Mouse (Mus musculus): Measurements from ENCODE around the gene Mta3.
A peak's percentile ranks its signal among the peaks of the same experiment; 100 is the strongest.
"Not testable (repeated sequence)": the region's sequence is repeated elsewhere in the genome, so short reads cannot be mapped to it uniquely, and the experiment has no call there.

Mta3 gene

DNA sequence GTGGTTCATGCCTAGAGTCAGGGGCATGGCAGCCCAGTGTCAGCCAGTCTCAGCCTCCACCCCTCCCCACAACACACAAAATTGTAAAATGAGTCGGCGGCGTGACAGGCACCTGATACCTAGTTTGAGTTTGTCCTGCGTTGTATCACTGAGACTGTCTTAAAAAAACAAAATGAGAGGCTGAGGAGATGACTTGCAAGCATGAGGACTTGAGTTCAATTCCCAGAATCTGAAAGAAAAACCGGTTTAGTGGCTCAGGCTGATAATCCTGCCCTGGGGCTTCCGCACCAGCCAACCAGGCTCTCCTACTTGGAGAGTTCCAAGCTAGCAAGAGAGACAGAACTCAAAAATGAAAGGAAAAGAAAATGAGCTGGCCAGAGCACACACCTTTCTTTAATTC lies 2.9 kb downstream of the Mta3 start:
- DNase-seq (ENCODE audit: low spot score), result peak; percentile 32

DNA sequence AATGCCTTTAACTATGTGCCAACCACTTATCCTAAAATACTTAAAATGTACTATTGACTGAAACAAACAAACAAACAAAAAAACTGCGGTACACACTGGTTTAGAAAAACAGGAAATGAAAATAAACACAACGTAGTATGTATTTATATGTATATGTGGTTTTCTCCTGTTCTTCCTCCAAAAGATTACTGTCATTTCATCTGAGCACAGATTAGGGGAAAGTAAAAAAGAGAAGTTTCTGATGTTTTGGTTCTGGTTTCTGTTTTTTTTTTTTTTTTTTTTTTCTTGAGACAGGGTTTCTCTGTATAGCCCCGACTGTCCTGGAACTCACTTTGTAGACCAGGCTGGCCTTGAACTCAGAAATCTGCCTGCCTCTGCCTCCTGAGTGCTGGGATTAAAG lies 3.6 kb downstream of the Mta3 start:
- not testable (repeated sequence) for DNase-seq (ENCODE audit: low spot score)

DNA sequence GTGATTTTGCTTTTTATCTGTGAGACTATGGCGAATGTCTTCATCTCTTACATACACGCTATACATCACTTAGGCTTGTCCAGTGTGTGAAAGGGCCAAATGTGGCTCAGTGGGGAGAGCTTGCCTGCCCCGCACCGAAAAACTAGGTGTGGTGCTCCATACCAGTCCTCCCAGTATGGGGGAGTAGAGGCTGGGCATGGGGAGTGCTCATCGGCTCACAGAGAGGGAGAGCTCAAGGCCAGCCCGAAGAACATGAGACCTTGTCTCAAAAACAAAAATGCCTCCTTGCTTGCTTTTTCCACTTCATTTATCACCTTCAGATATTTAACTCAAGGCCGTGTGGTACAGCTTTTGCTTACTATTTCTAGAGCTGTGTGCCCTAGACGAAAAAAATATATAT lies 4.7 kb downstream of the Mta3 start:
- no peak for DNase-seq (ENCODE audit: low spot score)

DNA sequence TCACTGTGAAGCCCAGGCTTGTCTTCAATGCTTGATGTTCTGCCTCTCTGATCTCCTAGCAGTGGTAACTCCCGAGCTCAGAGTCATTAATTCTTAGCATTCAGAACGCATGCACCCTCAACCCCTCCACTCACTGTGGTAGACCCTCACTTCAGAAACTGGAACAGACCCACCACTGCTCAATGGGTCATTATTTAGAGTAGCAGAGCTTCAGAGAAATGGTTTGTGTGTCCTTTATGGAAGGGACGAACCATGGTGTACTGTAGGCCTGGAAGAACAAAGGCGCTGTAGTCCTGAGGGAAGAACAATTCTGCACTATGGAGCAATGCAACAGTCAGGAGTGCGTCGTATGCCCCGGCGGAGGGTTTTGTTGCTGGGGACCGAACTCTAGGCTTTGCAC lies 6.4 kb downstream of the Mta3 start:
- no peak for DNase-seq (ENCODE audit: low spot score)

DNA sequence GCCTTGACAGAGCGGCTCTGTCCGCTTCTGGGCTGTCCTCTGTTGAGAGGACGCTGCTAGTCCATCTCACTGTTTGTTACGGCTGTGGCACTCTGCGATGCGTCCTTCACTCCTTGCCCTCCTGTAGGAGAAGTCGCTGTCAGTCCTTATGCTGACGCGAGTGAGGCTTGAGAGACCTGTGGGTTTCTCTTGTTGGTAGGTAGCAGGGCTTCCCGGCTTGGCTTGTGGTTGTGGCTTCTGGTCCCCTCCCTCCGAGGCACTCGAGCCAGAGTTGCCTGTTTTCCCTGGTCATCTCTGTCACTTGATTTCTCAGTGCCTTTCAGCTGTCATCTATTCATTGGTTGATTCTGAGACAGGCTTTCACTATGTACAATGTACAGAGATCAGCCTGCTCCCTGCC lies 14.5 kb downstream of the Mta3 start:
- DNase-seq (ENCODE audit: low spot score), result no peak

DNA sequence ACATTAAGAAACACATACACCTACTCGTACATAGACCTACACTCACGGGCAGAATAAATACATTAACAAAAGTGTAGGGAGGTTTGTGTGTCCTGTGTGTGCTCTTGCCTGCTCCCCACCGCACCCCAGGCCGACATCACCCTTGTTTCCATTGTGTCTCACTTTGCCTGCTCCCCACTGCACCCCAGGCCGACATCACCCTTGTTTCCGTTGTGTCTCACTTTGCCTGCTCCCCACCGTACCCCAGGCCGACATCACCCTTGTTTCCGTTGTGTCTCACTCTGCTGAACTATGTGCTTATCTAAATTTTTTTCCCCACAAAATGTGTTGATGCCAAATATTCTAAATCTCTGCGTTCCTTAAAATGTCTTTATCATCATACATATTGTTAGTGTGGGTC lies 15.2 kb downstream of the Mta3 start:
- peak; percentile 31 for DNase-seq (ENCODE audit: low spot score)

DNA sequence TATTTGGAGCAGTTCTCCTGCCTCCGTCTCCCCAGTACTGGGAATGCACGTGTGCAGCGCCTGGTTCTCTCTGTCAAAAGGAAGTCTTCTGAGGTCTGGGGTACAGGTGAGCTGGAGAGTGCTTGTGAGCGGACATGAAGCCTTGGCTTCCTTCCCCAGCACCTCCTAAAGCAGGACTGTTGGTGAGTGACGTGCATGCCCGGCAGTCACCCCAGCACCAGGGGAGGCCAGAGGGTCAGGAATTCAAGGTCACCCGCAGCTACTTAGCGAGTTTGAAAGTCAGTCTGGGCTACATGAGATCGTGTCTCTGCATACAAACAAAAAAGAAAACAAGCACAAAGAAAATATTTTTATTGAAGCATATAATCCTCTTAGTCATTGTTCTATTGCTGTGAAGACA lies 17.1 kb downstream of the Mta3 start:
- DNase-seq (ENCODE audit: low spot score), result no peak

DNA sequence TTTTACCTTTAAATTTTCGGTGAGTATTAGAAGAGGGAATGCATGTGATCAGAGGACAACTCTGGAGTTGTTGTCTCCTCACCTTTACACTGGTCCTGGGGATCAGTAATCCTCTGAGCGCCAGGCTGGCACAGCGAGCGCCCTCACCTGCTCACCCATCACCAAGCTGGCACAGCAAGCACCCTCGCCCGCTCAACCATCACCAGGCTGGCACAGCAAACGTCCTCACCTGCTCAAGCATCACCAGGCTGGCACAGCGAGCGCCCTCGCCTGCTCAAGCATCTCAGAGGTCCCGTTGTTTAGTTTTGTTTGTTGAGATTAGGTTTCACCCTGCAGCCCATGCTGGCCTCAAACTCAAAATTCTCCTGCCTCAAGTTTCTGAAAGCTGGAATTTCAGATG lies 20.5 kb downstream of the Mta3 start:
- DNase-seq (ENCODE audit: low spot score), result no peak

DNA sequence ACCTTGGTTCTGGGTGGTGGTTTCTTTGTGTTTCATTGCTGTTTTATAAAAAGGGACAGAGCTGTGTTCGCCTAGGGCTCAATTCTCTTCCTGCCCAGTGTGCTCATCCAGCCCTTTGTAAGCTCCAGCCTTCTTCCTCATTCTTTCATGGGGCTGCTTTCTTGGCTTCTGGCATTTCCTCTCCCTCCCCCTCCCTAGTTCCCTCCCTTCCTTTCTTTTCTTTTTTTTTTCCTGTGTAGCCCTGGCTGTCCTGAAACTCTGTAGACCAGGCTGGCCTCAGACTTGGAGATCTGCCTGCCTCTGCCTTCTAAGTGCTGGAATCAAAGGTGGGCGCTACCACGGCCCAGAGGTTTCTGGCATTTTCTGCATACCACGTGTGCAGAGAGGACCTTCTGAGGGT lies 21.7 kb downstream of the Mta3 start:
- DNase-seq (ENCODE audit: low spot score), result no peak

DNA sequence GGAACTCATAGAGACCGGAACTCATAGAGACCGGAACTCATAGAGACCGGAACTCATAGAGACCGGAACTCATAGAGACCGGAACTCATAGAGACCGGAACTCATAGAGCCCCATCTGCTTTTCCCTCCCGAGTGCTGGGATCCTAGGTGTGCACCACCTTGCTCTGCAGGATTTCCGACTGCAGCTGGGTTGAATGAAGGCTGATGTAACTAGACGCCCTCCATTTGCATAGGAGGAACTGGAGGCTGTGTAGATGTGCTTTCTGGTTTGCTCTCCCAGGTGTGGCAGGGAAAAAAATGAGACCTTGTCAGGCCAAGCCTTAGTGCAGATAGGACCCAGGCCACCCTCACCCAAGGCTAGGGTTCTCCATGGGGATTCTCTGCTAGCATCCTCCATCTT lies 23.1 kb downstream of the Mta3 start:
- no peak for DNase-seq (ENCODE audit: low spot score)

DNA sequence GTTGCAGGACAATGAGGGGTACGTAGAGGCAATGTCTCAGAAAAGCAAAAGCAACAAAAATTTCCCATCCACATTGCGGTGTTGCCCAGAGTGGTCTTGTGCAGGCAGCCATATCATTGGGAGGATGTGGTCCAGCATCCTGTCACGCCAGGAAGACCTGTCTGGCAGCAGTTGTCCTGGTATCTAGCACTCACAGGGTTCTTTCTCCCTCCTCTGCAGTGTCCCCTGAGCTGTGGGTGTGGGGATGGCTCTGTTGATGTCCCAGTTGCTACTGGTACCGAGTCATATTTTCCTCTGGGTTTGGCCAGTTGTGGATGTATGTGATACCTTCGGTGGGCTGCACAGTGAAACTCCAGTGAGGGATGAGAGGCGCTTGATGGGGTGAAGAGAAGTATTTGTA lies 24.2 kb downstream of the Mta3 start:
- DNase-seq (ENCODE audit: low spot score), result peak; percentile 68

DNA sequence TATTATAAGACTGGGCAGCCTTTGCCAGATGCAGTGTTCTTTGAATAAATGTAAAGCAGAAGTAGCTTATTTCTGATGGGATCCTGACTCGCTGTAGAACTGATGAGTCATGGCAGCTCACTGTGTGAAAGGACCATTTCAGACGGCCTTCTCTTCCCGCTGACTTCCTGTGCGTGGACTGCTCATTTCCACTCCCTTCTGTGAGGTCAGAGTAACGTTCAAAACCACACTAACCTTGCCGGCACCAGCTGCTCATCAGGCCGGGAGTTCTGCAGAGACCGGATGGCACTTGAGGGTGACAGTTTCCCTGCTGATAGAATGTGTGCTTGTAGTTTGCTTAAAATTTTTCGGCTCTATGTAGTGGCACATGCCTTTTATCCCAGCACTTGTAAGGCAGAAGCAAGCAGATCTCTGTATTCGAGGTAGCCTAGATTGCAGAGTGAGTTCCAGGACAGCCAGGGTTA lies 26.2 kb downstream of the Mta3 start:
- DNase-seq (ENCODE audit: low spot score), result peak; percentile 83

DNA sequence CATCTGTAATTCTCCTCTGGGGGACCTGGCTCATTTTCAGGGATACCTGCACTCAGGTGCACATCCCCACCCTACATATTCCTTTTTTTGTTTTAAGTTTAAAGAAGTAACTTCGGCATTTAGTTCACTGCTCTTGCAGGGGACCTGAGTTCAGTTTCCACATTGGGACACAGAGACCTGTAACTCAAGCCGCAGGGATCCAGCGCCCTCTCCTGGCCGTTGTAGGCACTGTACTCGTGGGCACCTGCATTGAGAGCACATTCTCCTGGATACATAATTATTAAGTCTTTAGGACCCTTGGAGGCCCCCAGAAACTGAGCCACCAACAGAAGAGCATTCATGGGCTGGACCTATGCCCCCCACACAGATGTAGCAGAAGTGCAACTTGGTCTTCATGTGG lies 26.8 kb downstream of the Mta3 start:
- peak; percentile 75 for DNase-seq (ENCODE audit: low spot score)

DNA sequence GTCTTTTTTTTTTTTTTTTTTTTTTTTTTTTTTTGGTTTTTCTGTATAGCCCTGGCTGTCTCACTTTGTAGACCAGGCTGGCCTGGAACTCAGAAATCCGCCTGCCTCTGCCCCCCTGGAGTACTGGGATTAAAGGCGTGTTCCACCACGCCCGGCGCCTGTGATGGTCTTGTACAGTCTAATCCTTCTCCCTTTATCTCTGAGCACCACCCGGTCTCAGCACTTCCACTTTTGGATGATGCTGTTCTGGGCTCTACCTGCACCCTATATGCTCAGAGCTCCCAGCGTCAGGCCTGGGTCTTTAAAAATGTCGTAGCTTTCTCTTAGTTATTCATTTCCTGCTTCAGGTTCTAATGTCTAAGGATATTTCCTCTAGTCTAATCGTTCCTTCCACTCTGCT lies 30.7 kb downstream of the Mta3 start:
- no peak for DNase-seq (ENCODE audit: low spot score)

DNA sequence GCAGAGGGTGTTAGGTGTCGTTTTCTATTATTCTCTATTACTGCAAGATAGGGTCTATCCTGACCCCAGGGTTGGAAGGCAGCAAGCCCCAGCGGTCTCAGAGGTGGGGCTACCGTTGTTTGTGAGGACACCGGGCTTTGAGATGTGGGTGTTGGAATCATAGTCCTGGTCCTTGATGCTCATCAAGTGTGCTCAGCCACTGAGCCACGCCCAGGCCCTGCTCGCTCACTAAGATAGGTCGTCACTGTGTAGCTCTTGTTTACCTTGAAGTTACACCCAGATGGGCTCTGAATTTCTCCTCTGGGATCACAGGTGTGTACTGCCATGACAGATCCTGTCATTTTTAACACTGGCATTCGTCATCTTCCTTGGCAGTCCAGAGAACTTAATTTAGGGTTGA lies 31.8 kb downstream of the Mta3 start:
- no peak for DNase-seq (ENCODE audit: low spot score)

DNA sequence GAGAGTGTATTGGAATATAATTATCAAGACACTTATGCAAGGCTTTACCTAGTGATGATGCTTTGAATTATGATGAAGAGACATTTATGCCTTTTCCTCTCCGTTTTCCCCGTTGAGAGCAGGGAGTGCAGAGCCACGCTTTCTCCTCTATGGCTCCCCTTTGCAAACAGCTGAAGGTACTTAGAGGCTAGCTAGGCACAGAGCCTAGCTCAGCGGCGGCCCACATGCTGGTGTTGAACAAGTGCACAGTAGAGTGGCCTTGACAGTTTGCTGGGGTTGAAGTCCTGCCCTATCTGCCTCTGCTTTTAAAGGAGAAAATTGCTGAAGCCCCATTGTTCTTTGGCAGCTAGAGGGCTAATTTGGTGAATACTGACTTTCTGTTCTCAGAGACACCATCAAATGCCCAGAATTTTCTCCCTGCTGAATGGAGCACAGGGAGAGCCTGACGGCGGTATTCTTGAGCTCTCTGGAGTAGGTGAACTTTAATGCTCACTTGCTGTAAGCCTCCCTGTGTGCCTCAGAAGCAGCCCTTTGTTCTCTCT lies 34.2 kb downstream of the Mta3 start:
- no peak for DNase-seq (ENCODE audit: low spot score)

DNA sequence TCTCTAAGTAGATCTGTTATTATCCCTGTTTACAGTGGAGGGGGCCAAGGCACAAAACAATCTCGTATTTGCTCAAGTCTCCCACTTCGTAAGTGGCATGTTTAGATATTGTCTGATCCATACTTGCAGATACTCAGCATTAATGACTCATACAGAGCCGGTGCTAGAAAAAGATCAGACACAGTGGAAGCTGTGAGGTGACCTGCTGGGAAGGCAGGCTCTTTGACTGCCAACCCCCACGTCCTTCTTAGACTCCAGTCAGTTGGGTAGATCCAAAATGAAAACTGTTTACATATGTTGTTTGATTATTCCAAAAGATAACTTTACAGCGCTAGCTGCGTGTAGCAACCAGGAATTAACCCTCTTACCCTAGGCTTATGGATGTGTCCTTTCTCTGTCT lies 35.3 kb downstream of the Mta3 start:
- no peak for DNase-seq (ENCODE audit: low spot score)

DNA sequence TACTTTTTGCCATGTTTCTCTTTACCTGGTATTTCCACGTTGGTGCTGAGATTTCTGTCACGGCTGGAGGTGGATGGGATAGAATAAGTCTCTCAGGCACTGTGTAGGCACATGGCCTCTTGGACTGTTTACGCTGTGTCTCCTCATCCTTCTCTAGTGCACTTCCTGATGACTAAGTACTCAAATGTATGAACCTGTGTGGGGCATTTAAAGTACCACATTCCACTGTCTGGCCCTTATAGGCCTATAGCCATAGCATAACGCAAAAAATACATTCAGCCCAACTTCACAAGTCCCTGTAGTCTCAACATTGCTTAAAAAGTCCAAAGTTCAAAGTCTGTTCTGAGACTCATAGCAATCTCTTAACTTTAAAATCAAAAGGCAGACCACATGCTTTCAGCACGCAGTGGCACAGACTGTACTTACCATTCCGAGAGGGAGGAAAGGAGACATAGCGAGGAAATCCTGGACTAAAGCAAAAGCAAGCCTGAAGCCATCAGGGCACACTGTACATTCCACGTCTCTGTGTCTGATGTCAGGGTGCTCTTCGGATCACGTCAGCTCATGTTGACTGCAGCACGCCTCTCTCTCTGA lies 38.4 kb downstream of the Mta3 start:
- no peak for DNase-seq (ENCODE audit: low spot score)

DNA sequence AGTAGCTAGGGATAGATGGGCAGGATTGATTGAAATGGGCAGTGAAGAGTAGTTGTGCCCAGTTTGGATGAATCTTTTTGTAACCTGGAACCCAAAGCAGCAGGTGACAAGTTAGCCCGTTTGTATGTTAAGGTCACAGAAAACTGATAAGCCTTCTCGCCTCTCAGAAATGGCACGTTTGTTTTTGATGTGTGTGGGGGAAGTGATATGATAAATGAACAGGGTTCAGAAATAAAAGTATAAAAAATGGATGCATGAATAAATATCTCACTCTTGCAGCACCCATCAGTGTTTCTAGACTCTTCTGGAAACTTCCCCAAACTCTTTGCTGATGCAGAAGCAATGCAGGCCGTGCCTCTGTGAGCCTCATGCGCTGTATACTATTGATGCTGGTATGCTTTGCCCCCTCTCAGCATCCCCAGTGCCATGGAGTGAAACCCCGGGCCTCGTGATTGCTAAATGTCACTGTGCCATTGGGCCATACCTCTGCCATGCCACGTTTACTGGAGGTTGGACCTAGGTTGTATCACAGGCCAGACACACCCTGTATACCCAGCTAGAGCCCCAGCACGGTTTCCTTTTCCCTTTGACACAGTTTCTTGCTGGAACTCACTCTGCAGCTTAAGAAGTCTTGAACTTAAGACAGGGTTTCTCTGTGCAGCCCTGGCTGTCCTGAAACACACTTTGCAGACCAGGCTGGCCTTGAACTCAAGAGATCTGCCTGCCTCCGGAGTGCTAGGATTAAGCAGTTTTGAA lies 41.6 kb downstream of the Mta3 start:
- no peak for DNase-seq (ENCODE audit: low spot score)

DNA sequence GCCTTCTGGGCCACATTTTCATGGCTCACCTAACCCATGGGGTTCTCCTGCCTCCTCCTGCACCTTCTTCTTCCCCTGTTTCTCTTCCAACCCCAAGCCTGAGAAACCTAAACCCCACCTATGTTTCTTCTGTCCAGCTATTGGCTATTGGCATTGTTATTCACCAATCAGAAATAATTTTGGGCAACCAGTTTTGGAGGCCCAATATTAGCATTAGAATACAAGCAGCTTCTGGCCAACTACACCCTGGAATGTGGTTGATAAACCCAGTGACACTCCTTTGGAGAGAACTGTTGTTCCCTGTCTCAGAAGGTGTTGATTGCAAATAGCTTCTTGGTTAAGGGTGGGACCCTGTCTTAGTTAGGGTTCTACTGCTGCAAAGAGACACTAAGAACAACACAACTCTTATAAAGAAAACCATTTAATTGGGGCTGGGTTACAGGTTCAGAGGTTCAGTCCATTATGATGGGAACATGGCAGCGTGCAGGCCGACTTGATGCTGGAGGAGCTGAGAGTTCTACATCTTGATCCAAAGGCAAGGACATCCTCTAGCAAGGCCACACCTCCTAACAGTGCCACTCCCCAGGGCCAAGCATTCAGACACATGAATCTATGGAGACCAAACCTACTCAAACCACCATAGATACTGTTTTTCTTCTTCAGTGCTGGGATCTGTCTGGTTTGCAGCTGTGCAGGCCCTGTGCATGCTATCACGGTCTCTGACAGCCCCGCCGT lies 44.4 kb downstream of the Mta3 start:
- DNase-seq (ENCODE audit: low spot score), result no peak

DNA sequence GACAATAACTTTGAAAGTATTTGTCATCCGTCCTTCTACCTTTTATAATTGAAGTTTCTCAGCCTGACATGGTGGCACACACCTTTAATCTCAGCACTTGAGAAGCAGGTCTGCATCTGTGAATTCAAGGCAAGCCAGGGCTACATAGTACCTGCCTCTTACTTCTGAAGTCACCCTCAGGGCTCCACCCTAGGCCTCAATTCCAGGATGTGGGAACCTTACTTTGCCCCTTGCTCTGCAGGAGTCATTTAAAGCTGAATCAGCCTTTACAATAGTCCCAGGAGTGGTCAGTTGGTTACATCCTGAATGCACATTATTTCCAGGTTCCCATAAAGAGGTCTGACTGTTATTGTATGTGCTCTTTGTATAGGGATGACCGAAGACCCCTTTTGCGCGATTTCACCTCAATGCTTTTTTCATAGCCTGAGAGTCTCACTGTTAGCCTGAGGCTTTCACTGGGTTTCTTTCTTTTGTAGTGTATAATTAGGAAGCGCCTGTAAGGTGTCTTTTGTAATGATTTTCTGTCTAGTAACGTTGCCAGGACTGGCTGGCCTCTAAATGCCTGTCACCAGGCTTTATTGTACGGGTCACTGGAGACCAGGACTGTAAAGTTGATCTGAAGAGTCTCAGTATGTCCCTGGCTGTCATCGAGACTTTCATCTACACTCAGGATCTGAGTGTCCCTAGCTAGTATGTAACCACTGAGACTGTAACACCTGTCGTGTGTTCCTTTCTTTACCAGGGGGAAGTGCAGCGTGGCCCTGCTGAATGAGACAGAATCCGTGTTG lies 47.3 kb downstream of the Mta3 start:
- DNase-seq (ENCODE audit: low spot score), result no peak

DNA sequence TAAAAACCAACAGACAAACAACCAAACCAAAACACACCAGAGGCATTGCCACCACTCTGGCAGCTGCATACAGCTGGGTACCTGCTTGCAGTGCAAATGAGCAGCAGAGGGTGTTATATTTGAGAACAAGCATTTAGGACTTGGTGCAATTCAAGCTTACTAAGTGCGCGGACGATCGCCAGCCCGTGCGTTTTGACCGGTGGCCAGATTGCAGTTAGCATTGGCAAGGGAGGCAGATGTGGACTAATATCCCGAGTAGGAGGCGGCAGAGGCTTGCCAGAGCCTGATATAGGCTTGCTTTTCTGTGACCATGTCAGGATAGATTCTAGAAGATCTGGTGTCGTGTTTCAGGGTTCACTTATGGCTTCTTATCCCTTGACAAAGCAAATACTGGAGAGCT lies 52.1 kb downstream of the Mta3 start:
- no peak for DNase-seq (ENCODE audit: low spot score)

Measured in T-cell, adult 2 months (primary cell).